ENCODE assay signal across 10 mouse cellular contexts in genomic region chr16:94714483-94714882, GRCm38 (mm10).
A peak's percentile ranks its signal among the peaks of the same experiment; 100 is the strongest.
DNase-seq lines count a peak whose midpoint lies in the region; ATAC-seq and TF ChIP-seq lines count a peak whose summit lies in the region.
"Had no signal": no experiment of that assay in that cellular context is flagged by ENCODE, and none has a peak within 500 bp of the region (broad histone marks: within the 10 kb centered on the region; RNA-seq: fewer than 3 reads in every experiment).

No protein-coding gene starts in this region.

- H3K4me3 ChIP-seq in hindbrain, embryonic 11.5 days (ENCODE audit: low read depth, low read length): no peak overlapping the region
- no peak overlapping the region for H3K4me3 ChIP-seq in hindbrain, embryonic 10.5 days
- no peak overlapping the region for H3K4me3 ChIP-seq in hindbrain, postnatal 0 days (ENCODE audit: low read length)
- H3K4me3 ChIP-seq in neural tube, embryonic 11.5 days (ENCODE audit: low read depth, low read length): no peak overlapping the region

- WGBS in hindbrain, embryonic 11.5 days: 59% methylated on average over 14 of the region's 14 CpGs
- 77% methylated on average over 14 of the region's 14 CpGs for WGBS in hindbrain, embryonic 10.5 days
- 46% methylated on average over 14 of the region's 14 CpGs for WGBS in hindbrain, postnatal 0 days
- 26% methylated on average over 14 of the region's 14 CpGs for WGBS in neural tube, embryonic 11.5 days

- no peaks in the 10 kb centered on the region for H3K9me3 ChIP-seq in hindbrain, embryonic 11.5 days (ENCODE audit: control insufficient read depth, low read length)
- peaks cover 10% of the 10 kb centered on the region for H3K9me3 ChIP-seq in hindbrain, embryonic 10.5 days
- no peaks in the 10 kb centered on the region for H3K9me3 ChIP-seq in hindbrain, postnatal 0 days (ENCODE audit: low read length)
- no peaks in the 10 kb centered on the region for H3K9me3 ChIP-seq in neural tube, embryonic 11.5 days (ENCODE audit: control insufficient read depth, low read length)
- H3K9me3 ChIP-seq: limb, embryonic 15.5 days had no signal

- TF ChIP-seq CTCF in hindbrain, postnatal 0 days (IDR thresholded peaks at IDR 0.05; ENCODE audit: low read depth): peak; percentile 17; the same call in 1 of the 2 replicates

- no peak for DNase-seq in hindbrain, embryonic 11.5 days (ENCODE audit: low spot score)
- no peak for DNase-seq in hindbrain, embryonic 10.5 days (ENCODE audit: low spot score)
- DNase-seq in R1 (ENCODE audit: low read depth, low spot score): peak; percentile 31
- peak; percentile 36 for DNase-seq in hindbrain, postnatal 0 days (ENCODE audit: low spot score)
- peak; percentile 60 for DNase-seq in neural tube, embryonic 11.5 days (ENCODE audit: low spot score)
- no peak for DNase-seq in thymus, postnatal 10 days (ENCODE audit: low spot score in 2 of 2)
- no peak for DNase-seq in adrenal gland, postnatal 25 days
- DNase-seq in layer of hippocampus, postnatal 10 days (ENCODE audit: low spot score in 2 of 2): no peak

- H3K36me3 ChIP-seq in hindbrain, embryonic 11.5 days (ENCODE audit: control insufficient read depth, insufficient read depth, low read length): no peaks in the 10 kb centered on the region
- H3K36me3 ChIP-seq in hindbrain, embryonic 10.5 days: no peaks in the 10 kb centered on the region
- H3K36me3 ChIP-seq in hindbrain, postnatal 0 days (ENCODE audit: insufficient read depth, low read length): no peaks in the 10 kb centered on the region
- no peaks in the 10 kb centered on the region for H3K36me3 ChIP-seq in neural tube, embryonic 11.5 days (ENCODE audit: control insufficient read depth, insufficient read depth, low read length)
- H3K36me3 ChIP-seq: limb, embryonic 15.5 days had no signal

- H3K27ac ChIP-seq in hindbrain, embryonic 11.5 days (ENCODE audit: low read depth, low read length): no peak overlapping the region
- no peak overlapping the region for H3K27ac ChIP-seq in hindbrain, embryonic 10.5 days
- H3K27ac ChIP-seq in hindbrain, postnatal 0 days: no peak overlapping the region
- peak overlapping the region; percentile 34; the same call in 1 of the 2 replicates for H3K27ac ChIP-seq in neural tube, embryonic 11.5 days (ENCODE audit: low read depth, low read length)
- H3K27ac ChIP-seq: limb, embryonic 15.5 days had no signal

- no peak overlapping the region for H3K9ac ChIP-seq in hindbrain, embryonic 11.5 days (ENCODE audit: low read depth, low read length)
- H3K9ac ChIP-seq in hindbrain, postnatal 0 days (replicated peaks; ENCODE audit: low read length): no peak overlapping the region
- H3K9ac ChIP-seq in neural tube, embryonic 11.5 days (ENCODE audit: low read length): no peak overlapping the region

- H3K4me2 ChIP-seq in hindbrain, embryonic 11.5 days (replicated peaks; ENCODE audit: low read depth, low read length): no peak overlapping the region
- no peak overlapping the region for H3K4me2 ChIP-seq in hindbrain, postnatal 0 days (ENCODE audit: low read depth, low read length)
- H3K4me2 ChIP-seq in neural tube, embryonic 11.5 days (ENCODE audit: low read depth): peak overlapping the region; percentile 10; the same call in 1 of the 2 replicates

- ATAC-seq in hindbrain, embryonic 11.5 days (ENCODE audit: low FRiP score): peak; percentile 54
- no peak for ATAC-seq in hindbrain, postnatal 0 days
- peak; percentile 77 for ATAC-seq in neural tube, embryonic 11.5 days (ENCODE audit: insufficient read depth, low FRiP score, low TSS enrichment)

- no peaks in the 10 kb centered on the region for H3K4me1 ChIP-seq in hindbrain, embryonic 11.5 days (replicated peaks; ENCODE audit: control insufficient read depth, insufficient read depth, low read length)
- peaks cover 6% of the 10 kb centered on the region for H3K4me1 ChIP-seq in hindbrain, embryonic 10.5 days (replicated peaks)
- H3K4me1 ChIP-seq in hindbrain, postnatal 0 days (ENCODE audit: insufficient read depth, low read length): no peaks in the 10 kb centered on the region
- peaks cover 14% of the 10 kb centered on the region for H3K4me1 ChIP-seq in neural tube, embryonic 11.5 days (ENCODE audit: control insufficient read depth, insufficient read depth, low read length)

- no peaks in the 10 kb centered on the region for H3K27me3 ChIP-seq in hindbrain, embryonic 11.5 days (ENCODE audit: control insufficient read depth, insufficient read depth, low read length)
- H3K27me3 ChIP-seq in hindbrain, embryonic 10.5 days (ENCODE audit: insufficient read depth, poor library complexity, severe bottlenecking): peaks cover 7% of the 10 kb centered on the region; the same call in 1 of the 2 replicates
- H3K27me3 ChIP-seq in hindbrain, postnatal 0 days (ENCODE audit: insufficient read depth, low read length): no peaks in the 10 kb centered on the region
- H3K27me3 ChIP-seq in neural tube, embryonic 11.5 days (ENCODE audit: control insufficient read depth, insufficient read depth, low read length): no peaks in the 10 kb centered on the region
- H3K27me3 ChIP-seq: CH12.LX had no signal

Comparison
In these comparisons a context has a peak if more than half of its experiments do, and no peak if none do; other contexts are left out.
1. DNase-seq: peak in R1 (single experiment), hindbrain, postnatal 0 days (single experiment) and neural tube, embryonic 11.5 days (single experiment); none in hindbrain, embryonic 11.5 days (single experiment), hindbrain, embryonic 10.5 days (single experiment), thymus, postnatal 10 days (0 of 2), adrenal gland, postnatal 25 days (single experiment) and layer of hippocampus, postnatal 10 days (0 of 2).